Mouse (Mus musculus) midbrain, embryonic 10.5 days (tissue): ENCODE results near the gene Gm17387. TPM values are rescaled to one million over a fixed set of nuclear protein-coding genes. Genes with fewer than 3 reads are reported as not detected.

Experiments used
- DNase-seq: peaks from one replicate; pipeline ENCODE4 v3.0.0-alpha.2; 2017; ENCODE audit warnings: low spot score
- H3K27ac ChIP-seq: fragments of 300-500 bp; sonication (generic); replicated peaks from 2 replicates; pipeline ENCODE4 v1.5.1; 2016; ENCODE audit warnings: mild to moderate bottlenecking
- H3K27me3 ChIP-seq: fragments of 300-500 bp; sonication (generic); 2 replicates; pipeline ENCODE4 v1.6.1; 2016; ENCODE audit warnings: low read depth, mild to moderate bottlenecking; ENCODE audit not compliant: poor library complexity, severe bottlenecking
- H3K36me3 ChIP-seq: fragments of 300-500 bp; sonication (generic); 2 replicates; pipeline ENCODE4 v1.6.1; 2016; ENCODE audit warnings: mild to moderate bottlenecking, moderate library complexity
- H3K4me1 ChIP-seq: fragments of 300-500 bp; sonication (generic); 2 replicates; pipeline ENCODE4 v1.6.1; 2016
- H3K4me3 ChIP-seq: fragments of 300-500 bp; sonication (generic); 2 replicates; pipeline ENCODE4 v1.5.1; 2016; ENCODE audit warnings: mild to moderate bottlenecking, moderate library complexity
- H3K9me3 ChIP-seq: fragments of 300-500 bp; sonication (generic); replicated peaks from 2 replicates; pipeline ENCODE4 v1.6.1; 2016; ENCODE audit warnings: mild to moderate bottlenecking
- WGBS: fragments of 180-500 bp; shearing (Covaris S2); methylation state at CpG from one replicate; pipeline ENCODE4 v1.1.7; 2016; 5-methylcytosine and 5-hydroxymethylcytosine counted together
- polyA plus RNA-seq: library from polyadenylated mRNA; unstranded; fragments of >200 nt; fragmentation: Nextera tagmentation; extraction: Ambion mirVana; gene quantifications from 2 replicates; pipeline ENCODE4 v1.2.1, GENCODE M21; 2016

Gene Gm17387
- polyA plus RNA-seq, 1 experiment from 2014 or later, result not detected

- H3K36me3 ChIP-seq, result peaks cover 1% of the 10 kb centered on the region
- no peak overlapping the region for H3K27ac ChIP-seq
- WGBS, result 87% methylated on average over 4 of the region's 4 CpGs
- H3K27me3 ChIP-seq, result peaks cover 41% of the 10 kb centered on the region
- peaks cover 24% of the 10 kb centered on the region for H3K4me1 ChIP-seq
- H3K4me3 ChIP-seq, result no peak overlapping the region
- H3K9me3 ChIP-seq, result no peaks in the 10 kb centered on the region
- no peak for DNase-seq
Measured at GRCm38 (mm10) chr7:141073782-141074181, 44.9 kb downstream of the Gm17387 start.

GRCm38 (mm10) chr7:141077841-141078240 is 48.9 kb downstream of the Gm17387 start, which contains the start of gene Pkp3:
Pkp3 (plus strand) TSS chr7:141078218.
- no peak within 1 kb of the TSS for H3K4me3 ChIP-seq
- H3K27me3 ChIP-seq, result peaks cover 37% of the 10 kb centered on the region
- WGBS, result 89% methylated on average over 15 of the region's 15 CpGs
- no peaks in the 10 kb centered on the region for H3K9me3 ChIP-seq
- no peaks in the 10 kb centered on the region for H3K36me3 ChIP-seq
- DNase-seq, result no peak
- peaks cover 8% of the 10 kb centered on the region; the same call in 1 of the 2 replicates for H3K4me1 ChIP-seq
- no peak within 1 kb of the TSS; the same call in 1 of the 2 replicates for H3K27ac ChIP-seq

GRCm38 (mm10) chr7:141078876-141079275 is 49.9 kb downstream of the Gm17387 start:
- H3K27ac ChIP-seq, result no peak overlapping the region
- DNase-seq, result no peak
- H3K4me1 ChIP-seq, result peaks cover 8% of the 10 kb centered on the region; the same call in 1 of the 2 replicates
- no peaks in the 10 kb centered on the region for H3K9me3 ChIP-seq
- no peak overlapping the region for H3K4me3 ChIP-seq
- H3K27me3 ChIP-seq, result peaks cover 37% of the 10 kb centered on the region
- 82% methylated on average over 4 of the region's 4 CpGs for WGBS
- no peaks in the 10 kb centered on the region for H3K36me3 ChIP-seq

Other genes with a start within 250 kb of the Gm17387 start
- 0.12 TPM in 1 of 2 replicates, not detected in the other for gene Syce1, start 241.3 kb upstream of the Gm17387 start, polyA plus RNA-seq
- 3.0 and 5.6 TPM in 2 replicates for gene Zfp941, start 207.0 kb upstream of the Gm17387 start, polyA plus RNA-seq
- gene Urah, start 194.1 kb upstream of the Gm17387 start, polyA plus RNA-seq, result 0.39 and 0.55 TPM in 2 replicates
- not detected in 2 replicates for gene Scgb1c1, start 183.6 kb upstream of the Gm17387 start, polyA plus RNA-seq
- gene Odf3, start 181.3 kb upstream of the Gm17387 start, polyA plus RNA-seq, result not detected in 2 replicates
- not detected in 2 replicates for gene Gm45785, start 172.8 kb upstream of the Gm17387 start, polyA plus RNA-seq
- gene Ric8a, start 172.2 kb upstream of the Gm17387 start, polyA plus RNA-seq, result 54.3 and 71.1 TPM in 2 replicates
- gene Bet1l, start 171.6 kb upstream of the Gm17387 start, polyA plus RNA-seq, result 20.1 and 25.9 TPM in 2 replicates
- gene Psmd13, start 147.2 kb upstream of the Gm17387 start, polyA plus RNA-seq, result 343 and 348 TPM in 2 replicates
- 29.2 and 31.8 TPM in 2 replicates for gene Sirt3, start 146.8 kb upstream of the Gm17387 start, polyA plus RNA-seq
- gene Cox8b, start 128.7 kb upstream of the Gm17387 start, polyA plus RNA-seq, result not detected in 2 replicates
- 0.05 and 0.07 TPM in 2 replicates for gene Nlrp6, start 108.2 kb upstream of the Gm17387 start, polyA plus RNA-seq
- gene Pgghg, start 87.7 kb upstream of the Gm17387 start, polyA plus RNA-seq, result 15.4 and 17.1 TPM in 2 replicates
- gene Ifitm5, start 78.8 kb upstream of the Gm17387 start, polyA plus RNA-seq, result 1.2 and 1.3 TPM in 2 replicates
- gene Gm45717, start 73.2 kb upstream of the Gm17387 start, polyA plus RNA-seq, result 0.42 TPM in 1 of 2 replicates, not detected in the other
- gene Ifitm2, start 73.1 kb upstream of the Gm17387 start, polyA plus RNA-seq, result 305 and 352 TPM in 2 replicates
- 6.3 and 8.4 TPM in 2 replicates for gene Ifitm1, start 61.9 kb upstream of the Gm17387 start, polyA plus RNA-seq
- gene Ifitm3, start 18.4 kb upstream of the Gm17387 start, polyA plus RNA-seq, result 13.7 and 16.8 TPM in 2 replicates
- 0.21 TPM in 1 of 2 replicates, not detected in the other for gene Ifitm6, start 11.2 kb upstream of the Gm17387 start, polyA plus RNA-seq
- 26.8 and 29.4 TPM in 2 replicates for gene B4galnt4, start 32.0 kb downstream of the Gm17387 start, polyA plus RNA-seq
- gene Pkp3, start 49.1 kb downstream of the Gm17387 start, polyA plus RNA-seq, result 1.8 and 2.0 TPM in 2 replicates
- gene Sigirr, start 71.4 kb downstream of the Gm17387 start, polyA plus RNA-seq, result 2.3 and 2.5 TPM in 2 replicates
- gene Ano9, start 88.7 kb downstream of the Gm17387 start, polyA plus RNA-seq, result 0.07 and 0.16 TPM in 2 replicates
- gene Ptdss2, start 93.3 kb downstream of the Gm17387 start, polyA plus RNA-seq, result 86.5 and 94.7 TPM in 2 replicates
- 64.5 and 66.6 TPM in 2 replicates for gene Rnh1, start 143.7 kb downstream of the Gm17387 start, polyA plus RNA-seq
- 84.2 and 87.5 TPM in 2 replicates for gene Hras, start 164.9 kb downstream of the Gm17387 start, polyA plus RNA-seq
- 14.4 and 14.6 TPM in 2 replicates for gene Lrrc56, start 165.0 kb downstream of the Gm17387 start, polyA plus RNA-seq
- 3.8 and 5.1 TPM in 2 replicates for gene Lmntd2, start 184.9 kb downstream of the Gm17387 start, polyA plus RNA-seq
- 55.6 and 57.2 TPM in 2 replicates for gene Rassf7, start 186.7 kb downstream of the Gm17387 start, polyA plus RNA-seq
- gene Phrf1, start 199.7 kb downstream of the Gm17387 start, polyA plus RNA-seq, result 114 and 125 TPM in 2 replicates
- 0.58 and 1.4 TPM in 2 replicates for gene Irf7, start 237.3 kb downstream of the Gm17387 start, polyA plus RNA-seq
- not detected in 2 replicates for gene Cdhr5, start 247.7 kb downstream of the Gm17387 start, polyA plus RNA-seq